Mouse (Mus musculus) intestine, postnatal 0 days (tissue): ENCODE data around the gene Spdye4a. TPM values are rescaled to one million over a fixed set of nuclear protein-coding genes. Genes with fewer than 3 reads are reported as not detected.
"Not testable (repeated sequence)": the region's sequence is repeated elsewhere in the genome, so short reads cannot be mapped to it uniquely, and the experiment has no call there.

ENCODE experiments used
- ATAC-seq: fragments of 200-750 bp; cut with Nextera tagmentation; 2 replicates; pipeline ENCODE4 v1.8.0; 2017; ENCODE audit warnings: mild to moderate bottlenecking, moderate TSS enrichment, moderate library complexity
- H3K27ac ChIP-seq: fragments of 300-500 bp; sonication (generic); 2 replicates; pipeline ENCODE4 v1.5.1; 2014; ENCODE audit warnings: mild to moderate bottlenecking, low read depth, low read length, moderate library complexity
- H3K27me3 ChIP-seq: fragments of 300-500 bp; sonication (generic); replicated peaks from 2 replicates; pipeline ENCODE4 v1.6.1; 2014; ENCODE audit warnings: low read length, mixed read lengths; ENCODE audit not compliant: control insufficient read depth, insufficient read depth
- H3K36me3 ChIP-seq: fragments of 300-500 bp; sonication (generic); 2 replicates; pipeline ENCODE4 v1.6.1; 2014; ENCODE audit warnings: mild to moderate bottlenecking, moderate library complexity; ENCODE audit not compliant: control insufficient read depth, insufficient read depth
- H3K4me1 ChIP-seq: fragments of 300-500 bp; sonication (generic); replicated peaks from 2 replicates; pipeline ENCODE4 v1.6.1; 2014; ENCODE audit warnings: antibody characterized with exemption, low read length, mixed read lengths; ENCODE audit not compliant: control insufficient read depth, insufficient read depth
- H3K4me2 ChIP-seq: fragments of 300-500 bp; sonication (generic); replicated peaks from 2 replicates; pipeline ENCODE4 v1.6.1; 2014; ENCODE audit warnings: low read depth, mild to moderate bottlenecking, moderate library complexity
- H3K4me3 ChIP-seq: fragments of 300-500 bp; sonication (generic); 2 replicates; pipeline ENCODE4 v1.5.1; 2014; ENCODE audit warnings: low read depth, low read length
- H3K9ac ChIP-seq: fragments of 300-500 bp; sonication (generic); 2 replicates; pipeline ENCODE4 v1.6.1; 2014; ENCODE audit warnings: mild to moderate bottlenecking, low read depth, low read length
- H3K9me3 ChIP-seq: fragments of 300-500 bp; sonication (generic); 2 replicates; pipeline ENCODE4 v1.6.1; 2016; ENCODE audit warnings: mixed run types; ENCODE audit not compliant: control insufficient read depth
- CTCF ChIP-seq: sonication (generic); IDR thresholded peaks from 2 replicates; pipeline ENCODE4 v1.5.1; 2016; ENCODE audit warnings: low read depth, mild to moderate bottlenecking, control low read depth, antibody characterized with exemption, moderate library complexity
- WGBS: fragments of 180-500 bp; shearing (Covaris S2); extraction: QIAGEN DNeasy Blood & Tissue Kit; methylation state at CpG from one replicate; pipeline ENCODE4 v1.1.7; 2014; 5-methylcytosine and 5-hydroxymethylcytosine counted together
- polyA plus RNA-seq: library from polyadenylated mRNA; unstranded; fragments of >200 nt; fragmentation: Nextera tagmentation; extraction: Ambion mirVana; gene quantifications from 2 replicates; pipeline ENCODE4 v1.2.1, GENCODE M21; 2015

Spdye4a gene
- polyA plus RNA-seq, 1 experiment from 2014 or later, result not detected

GRCm38 (mm10) chr5:143213832-143214231 is 12.9 kb downstream of the Spdye4a start:
- Histone ChIP-seq H3K9ac (no peak overlapping the region), H3K9me3 (no peaks in the 10 kb centered on the region; the same call in 1 of the 2 replicates), H3K4me3 (no peak overlapping the region), H3K27ac (no peak overlapping the region), H3K4me2 (no peak overlapping the region), H3K36me3 (no peaks in the 10 kb centered on the region), H3K27me3 (peaks cover 39% of the 10 kb centered on the region), H3K4me1 (no peaks in the 10 kb centered on the region)
- WGBS, result 30% methylated on average over 2 of the region's 2 CpGs
- peak; percentile 84 for ATAC-seq
- TF ChIP-seq CTCF, result no peak

- Histone ChIP-seq H3K9me3 (no peaks in the 10 kb centered on the region; the same call in 1 of the 2 replicates), H3K4me3 (no peak overlapping the region), H3K27ac (no peak overlapping the region), H3K4me1 (no peaks in the 10 kb centered on the region), H3K4me2 (no peak overlapping the region), H3K9ac (no peak overlapping the region), H3K36me3 (no peaks in the 10 kb centered on the region), H3K27me3 (0 out of 2 replicates have a peak, but pooled peaks cover 4% of the 10 kb centered on the region)
- no peak for ATAC-seq
- WGBS, result 67% methylated on average over 3 of the region's 3 CpGs
- peak; percentile 44; the same call in 1 of the 2 replicates for TF ChIP-seq CTCF
Observed at GRCm38 (mm10) chr5:143205015-143205414, 21.7 kb downstream of the Spdye4a start.

GRCm38 (mm10) chr5:143196506-143196905 is 30.2 kb downstream of the Spdye4a start:
- WGBS, result 72% methylated on average over 4 of the region's 4 CpGs
- no peak for TF ChIP-seq CTCF
- H3K4me1 ChIP-seq, result no peaks in the 10 kb centered on the region
- H3K4me3 ChIP-seq, result no peak overlapping the region
- no peak overlapping the region for H3K27ac ChIP-seq
- H3K27me3 ChIP-seq, result no peaks in the 10 kb centered on the region
- no peaks in the 10 kb centered on the region for H3K36me3 ChIP-seq
- H3K9ac ChIP-seq, result no peak overlapping the region
- no peak overlapping the region for H3K4me2 ChIP-seq
- no peak for ATAC-seq
- H3K9me3 ChIP-seq, result no peaks in the 10 kb centered on the region

- Histone ChIP-seq H3K4me2 (no peak overlapping the region), H3K36me3 (no peaks in the 10 kb centered on the region), H3K4me1 (no peaks in the 10 kb centered on the region), H3K27ac (no peak overlapping the region), H3K4me3 (no peak overlapping the region), H3K9ac (no peak overlapping the region), H3K9me3 (no peaks in the 10 kb centered on the region), H3K27me3 (no peaks in the 10 kb centered on the region)
- ATAC-seq, result no peak
- WGBS, result 78% methylated on average over 2 of the region's 2 CpGs
- no peak for TF ChIP-seq CTCF
Observed at GRCm38 (mm10) chr5:143195166-143195565, 31.5 kb downstream of the Spdye4a start.

GRCm38 (mm10) chr5:143194747-143195146 is 31.9 kb downstream of the Spdye4a start:
- not testable (repeated sequence) for H3K27ac ChIP-seq, H3K27me3 ChIP-seq, ATAC-seq, H3K4me3 ChIP-seq, H3K9me3 ChIP-seq, H3K36me3 ChIP-seq, H3K9ac ChIP-seq, H3K4me2 ChIP-seq, H3K4me1 ChIP-seq
- 65% methylated on average over 8 of the region's 8 CpGs for WGBS

GRCm38 (mm10) chr5:143192806-143193205 is 33.9 kb downstream of the Spdye4a start:
- Histone ChIP-seq H3K9me3 (no peaks in the 10 kb centered on the region), H3K4me3 (no peak overlapping the region), H3K9ac (no peak overlapping the region), H3K36me3 (no peaks in the 10 kb centered on the region), H3K27ac (no peak overlapping the region), H3K4me1 (no peaks in the 10 kb centered on the region), H3K4me2 (no peak overlapping the region), H3K27me3 (no peaks in the 10 kb centered on the region)
- 88% methylated on average over 8 of the region's 8 CpGs for WGBS
- ATAC-seq, result no peak
- TF ChIP-seq CTCF, result no peak

GRCm38 (mm10) chr5:143188014-143188413 is 38.7 kb downstream of the Spdye4a start:
- not testable (repeated sequence) for H3K9ac ChIP-seq, ATAC-seq, H3K4me1 ChIP-seq, H3K27me3 ChIP-seq, H3K4me2 ChIP-seq, H3K27ac ChIP-seq, H3K4me3 ChIP-seq, H3K9me3 ChIP-seq, H3K36me3 ChIP-seq
- WGBS, result no CpG with 5 or more reads among the region's 1 CpGs
